Mouse (Mus musculus) kidney, adult 2 months (tissue): ENCODE data around the gene Tssc4. TPM values are rescaled to one million over a fixed set of nuclear protein-coding genes. Genes with fewer than 3 reads are reported as not detected.

Experiments
- DNase-seq: peaks from one replicate; pipeline ENCODE4 v3.0.0; 2021
- H3K27ac ChIP-seq: fragments of 200-500 bp; 2 replicates; pipeline ENCODE4 v1.5.1; 2012; ENCODE audit warnings: low read depth, low read length, control low read depth, inconsistent platforms; ENCODE audit not compliant: insufficient read depth
- H3K27me3 ChIP-seq: fragments of 200-500 bp; replicated peaks from 2 replicates; pipeline ENCODE4 v1.6.1; 2012; ENCODE audit warnings: mild to moderate bottlenecking, moderate library complexity, low read length, inconsistent platforms; ENCODE audit not compliant: control insufficient read depth, insufficient read depth
- H3K36me3 ChIP-seq: fragments of 200-500 bp; 2 replicates; pipeline ENCODE4 v1.6.1; 2012; ENCODE audit warnings: mild to moderate bottlenecking, moderate library complexity, low read length, inconsistent platforms; ENCODE audit not compliant: control insufficient read depth, insufficient read depth
- H3K4me1 ChIP-seq: fragments of 200-500 bp; 2 replicates; pipeline ENCODE4 v1.6.1; 2011; ENCODE audit warnings: low read length; ENCODE audit not compliant: control insufficient read depth, insufficient read depth
- H3K4me3 ChIP-seq: fragments of 200-500 bp; 2 replicates; pipeline ENCODE4 v1.5.1; 2011; ENCODE audit warnings: mild to moderate bottlenecking, low read depth, low read length, control low read depth; ENCODE audit not compliant: insufficient read depth
- CTCF ChIP-seq: fragments of 200-500 bp; conservative IDR thresholded peaks from 2 replicates; pipeline ENCODE4 v1.5.1; 2011; ENCODE audit warnings: low read depth, mild to moderate bottlenecking, control low read depth, low read length, moderate library complexity, mixed read lengths; ENCODE audit not compliant: insufficient read depth, insufficient read length
- POLR2A ChIP-seq: fragments of 200-500 bp; IDR thresholded peaks from one replicate; pipeline ENCODE4 v1.6.1; 2011; ENCODE audit warnings: low read depth, low read length, control low read depth
- WGBS: fragments of 180-500 bp; shearing (Covaris S2); methylation state at CpG from one replicate; pipeline ENCODE4 v1.1.7; 2018; 5-methylcytosine and 5-hydroxymethylcytosine counted together
- polyA plus RNA-seq: library from polyadenylated mRNA; depleted of rRNA; stranded (reverse); fragments of >200 nt; gene quantifications from 2 replicates; pipeline ENCODE4 v1.2.3, GENCODE M21; 2012

Tssc4 gene
- polyA plus RNA-seq, 1 experiment = 64.8 TPM

DNA sequence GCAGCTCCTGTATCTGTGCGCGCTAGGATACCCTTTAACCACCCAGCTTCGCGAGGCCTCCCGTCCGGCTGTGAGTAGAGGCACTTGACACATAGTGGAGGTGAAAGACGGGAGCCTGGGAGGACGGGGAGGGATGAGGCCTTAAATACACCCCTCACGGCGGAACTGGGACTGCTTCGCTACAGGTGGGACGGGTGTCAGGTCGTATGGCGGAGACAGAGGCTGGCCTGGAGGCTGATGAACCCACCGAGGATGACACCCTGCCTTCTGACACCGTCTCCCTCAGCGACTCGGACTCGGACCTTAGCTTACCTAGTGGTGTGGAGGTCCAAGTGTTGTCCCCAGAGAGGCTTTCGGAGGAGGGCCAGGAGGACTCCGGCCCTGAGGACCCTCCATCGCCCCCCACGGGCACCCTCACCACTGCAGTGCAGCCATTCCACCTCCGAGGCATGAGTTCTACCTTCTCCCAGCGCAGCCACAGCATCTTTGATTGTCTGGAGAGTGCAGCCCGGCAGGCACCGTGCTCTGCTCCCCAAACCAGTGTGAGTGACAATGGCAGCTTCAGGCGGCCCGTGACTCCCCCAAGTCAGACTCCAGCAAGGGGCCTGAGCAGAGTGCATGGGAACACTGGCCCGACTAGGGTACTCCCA is 827 bp downstream of the Tssc4 start:
- peak overlapping the region; percentile 91 for H3K4me3 ChIP-seq
- H3K36me3 ChIP-seq = peaks cover 2% of the 10 kb centered on the region; the same call in 1 of the 2 replicates
- TF ChIP-seq POLR2A (no peak), CTCF (no peak)
- H3K27me3 ChIP-seq = no peaks in the 10 kb centered on the region
- 5% methylated on average over 30 of the region's 30 CpGs for WGBS
- H3K4me1 ChIP-seq = peaks cover 15% of the 10 kb centered on the region
- peak overlapping the region; percentile 67 for H3K27ac ChIP-seq
- DNase-seq = no peak

DNA sequence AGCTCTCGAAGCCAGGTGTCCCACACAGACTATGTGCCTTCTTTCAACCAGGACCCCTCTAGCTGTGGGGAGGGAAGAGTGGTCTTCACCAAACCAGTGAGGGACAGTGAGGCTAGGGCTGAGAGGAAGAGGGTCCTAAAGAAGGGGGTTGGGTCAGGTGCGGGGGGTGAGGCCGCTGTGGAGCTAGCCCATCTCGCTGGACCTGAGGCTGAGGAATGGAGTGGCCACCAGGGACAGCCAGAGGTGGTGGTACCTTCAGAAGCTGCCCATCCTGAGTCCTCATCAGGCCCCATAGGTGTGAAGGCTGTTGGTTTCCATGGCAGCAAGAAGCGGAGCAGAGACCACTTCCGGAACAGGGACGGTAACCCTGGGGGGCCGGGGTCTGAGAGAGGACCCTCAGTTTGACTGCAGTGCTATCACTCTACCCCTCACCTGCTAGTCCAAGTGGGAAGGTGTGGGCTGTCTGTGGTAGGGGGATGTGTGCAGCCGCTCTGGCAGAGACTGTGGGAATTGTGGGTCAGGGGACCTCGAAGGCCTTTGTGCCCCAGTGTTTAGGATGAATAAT is 1.5 kb downstream of the Tssc4 start:
- peaks cover 15% of the 10 kb centered on the region for H3K4me1 ChIP-seq
- H3K36me3 ChIP-seq = peaks cover 2% of the 10 kb centered on the region; the same call in 1 of the 2 replicates
- WGBS = 84% methylated on average over 10 of the region's 10 CpGs
- H3K27me3 ChIP-seq = no peaks in the 10 kb centered on the region
- peak overlapping the region; percentile 91 for H3K4me3 ChIP-seq
- no peak for DNase-seq
- TF ChIP-seq POLR2A = no peak
- TF ChIP-seq CTCF = no peak
- H3K27ac ChIP-seq = no peak overlapping the region

- DNase-seq = no peak
- H3K27ac ChIP-seq = no peak overlapping the region
- H3K36me3 ChIP-seq = no peaks in the 10 kb centered on the region
- TF ChIP-seq POLR2A (no peak), CTCF (no peak)
- 93% methylated on average over 5 of the region's 5 CpGs for WGBS
- no peak overlapping the region for H3K4me3 ChIP-seq
- H3K27me3 ChIP-seq = no peaks in the 10 kb centered on the region
- peaks cover 15% of the 10 kb centered on the region for H3K4me1 ChIP-seq
Observed at GRCm38 (mm10) chr7:143072605-143073004, 3.6 kb downstream of the Tssc4 start.

DNA sequence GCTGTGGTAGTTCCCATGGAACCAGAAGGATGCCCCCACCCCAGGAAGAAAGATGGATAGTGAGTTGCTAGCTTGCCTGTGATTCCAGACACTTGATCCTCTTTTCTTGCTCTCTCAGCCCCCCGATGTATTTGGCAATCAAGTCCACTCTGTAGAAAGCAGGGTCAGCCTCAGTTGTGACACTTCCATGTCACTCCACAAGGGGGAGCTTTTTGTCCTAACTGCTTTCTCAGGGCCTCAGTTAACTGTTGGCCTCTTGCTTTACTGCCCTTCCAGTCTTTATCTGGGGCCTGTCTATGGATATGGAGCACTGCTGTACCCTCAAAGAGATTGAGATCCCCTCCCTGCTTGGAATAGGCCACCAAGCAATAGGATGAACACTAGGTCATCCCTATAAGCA is 4.0 kb downstream of the Tssc4 start:
- H3K27me3 ChIP-seq = no peaks in the 10 kb centered on the region
- H3K27ac ChIP-seq = no peak overlapping the region
- WGBS = 40% methylated on average over 1 of the region's 1 CpGs
- peaks cover 13% of the 10 kb centered on the region for H3K4me1 ChIP-seq
- peak; percentile 43 for DNase-seq
- no peaks in the 10 kb centered on the region for H3K36me3 ChIP-seq
- no peak overlapping the region for H3K4me3 ChIP-seq
- TF ChIP-seq CTCF (peak; percentile 65), POLR2A (no peak)

DNA sequence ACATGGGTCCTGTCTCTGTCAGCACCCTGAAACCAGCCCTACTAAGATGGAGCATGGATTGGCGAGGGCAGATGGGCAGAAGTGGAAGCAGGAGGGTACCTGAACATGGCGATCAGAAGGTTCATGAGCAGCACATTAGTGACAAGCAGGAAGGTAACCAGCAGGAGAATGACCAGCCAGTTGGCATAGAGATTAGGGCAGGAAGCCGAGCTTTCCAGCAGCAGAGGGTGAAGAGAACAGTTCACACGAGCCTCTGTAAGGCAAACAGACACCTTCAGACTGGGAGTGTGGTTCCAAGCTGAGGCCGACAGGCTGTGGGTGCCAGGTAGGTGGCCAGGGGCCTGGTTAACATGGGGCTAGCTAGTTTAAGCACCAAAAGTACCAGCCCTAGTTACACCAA is 6.3 kb downstream of the Tssc4 start:
- WGBS = 78% methylated on average over 5 of the region's 5 CpGs

GRCm38 (mm10) chr7:143077351-143077750 is 8.3 kb downstream of the Tssc4 start:
- no peaks in the 10 kb centered on the region for H3K4me1 ChIP-seq
- H3K27me3 ChIP-seq = no peaks in the 10 kb centered on the region
- no peak overlapping the region for H3K4me3 ChIP-seq
- H3K36me3 ChIP-seq = no peaks in the 10 kb centered on the region
- WGBS = 81% methylated on average over 2 of the region's 2 CpGs
- H3K27ac ChIP-seq = no peak overlapping the region
- TF ChIP-seq CTCF (no peak), POLR2A (no peak)
- DNase-seq = peak; percentile 28

More for the DNA sequence above, 6.3 kb downstream of the Tssc4 start:
- Histone ChIP-seq H3K36me3 (no peaks in the 10 kb centered on the region), H3K4me1 (peaks cover under 1% of the 10 kb centered on the region; the same call in 1 of the 2 replicates), H3K4me3 (no peak overlapping the region), H3K27ac (no peak overlapping the region), H3K27me3 (no peaks in the 10 kb centered on the region)
- DNase-seq = no peak
- TF ChIP-seq CTCF (no peak), POLR2A (no peak)

- TF ChIP-seq CTCF = no peak
- TF ChIP-seq POLR2A = no peak
- no peak for DNase-seq
- no peak overlapping the region for H3K27ac ChIP-seq
- no peaks in the 10 kb centered on the region for H3K27me3 ChIP-seq
- 69% methylated on average over 6 of the region's 6 CpGs for WGBS
- H3K4me1 ChIP-seq = no peaks in the 10 kb centered on the region
- H3K4me3 ChIP-seq = no peak overlapping the region
- H3K36me3 ChIP-seq = no peaks in the 10 kb centered on the region
Observed at GRCm38 (mm10) chr7:143082024-143082423, 13.0 kb downstream of the Tssc4 start.
